Mouse (Mus musculus): Measurements from ENCODE around the gene Gpi1. TPM values are rescaled to one million over a fixed set of nuclear protein-coding genes. Genes with fewer than 3 reads are reported as not detected.

Gene Gpi1
- polyA plus RNA-seq, 1 experiment from 2014 or later: 845 TPM

DNA sequence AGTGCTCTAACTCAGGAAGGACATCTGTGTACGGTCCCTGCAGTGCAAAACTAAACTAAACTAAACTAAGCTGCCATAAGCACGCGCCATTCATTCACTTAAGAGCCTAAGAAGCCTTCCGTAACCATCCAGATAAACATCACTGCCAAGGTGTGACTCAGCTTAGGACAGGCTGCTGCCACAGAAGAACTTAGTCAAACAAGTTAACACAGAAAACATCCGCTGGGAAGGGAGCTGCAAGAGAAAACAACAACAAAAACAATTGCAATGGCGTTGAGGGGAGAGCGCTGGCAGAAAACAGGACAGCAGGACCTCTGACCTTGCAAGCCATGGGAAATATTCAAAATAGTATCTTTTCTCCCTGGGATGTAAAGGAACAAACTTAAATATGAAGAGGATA is 65.5 kb downstream of the Gpi1 start:
- H3K9me3 ChIP-seq (ENCODE audit: control insufficient read depth, low read length): no peaks in the 10 kb centered on the region
- H3K27ac ChIP-seq (replicated peaks in 1 of 2; ENCODE audit: control insufficient read depth in 1 of 2, insufficient read depth in 1 of 2, low read depth in 2 of 2, low read length in 2 of 2): no peak overlapping the region
- 93% methylated on average over 7 of the region's 7 CpGs for whole genome bisulfite sequencing
- peaks cover 0 to 9% of the 10 kb centered on the region in 2 experiments; a peak in 2 of 4 replicates for H3K4me1 ChIP-seq (ENCODE audit: control insufficient read depth in 2 of 2, insufficient read depth in 2 of 2, low read length in 2 of 2)
- no peak for ATAC-seq (ENCODE audit: insufficient number of reproducible peaks, insufficient read depth, low FRiP score, low read depth)
- no peak overlapping the region for H3K4me3 ChIP-seq (ENCODE audit: control insufficient read depth in 1 of 2, insufficient read depth in 1 of 2, low read depth in 1 of 2, low read length in 2 of 2)
- no peaks in the 10 kb centered on the region for H3K27me3 ChIP-seq (ENCODE audit: control insufficient read depth, insufficient read depth, low read length)
- H3K4me2 ChIP-seq (ENCODE audit: low read length): no peak overlapping the region
- H3K9ac ChIP-seq (ENCODE audit: low read length): no peak overlapping the region
- peaks cover 59% of the 10 kb centered on the region for H3K36me3 ChIP-seq (ENCODE audit: control insufficient read depth, insufficient read depth, low read length)

DNA sequence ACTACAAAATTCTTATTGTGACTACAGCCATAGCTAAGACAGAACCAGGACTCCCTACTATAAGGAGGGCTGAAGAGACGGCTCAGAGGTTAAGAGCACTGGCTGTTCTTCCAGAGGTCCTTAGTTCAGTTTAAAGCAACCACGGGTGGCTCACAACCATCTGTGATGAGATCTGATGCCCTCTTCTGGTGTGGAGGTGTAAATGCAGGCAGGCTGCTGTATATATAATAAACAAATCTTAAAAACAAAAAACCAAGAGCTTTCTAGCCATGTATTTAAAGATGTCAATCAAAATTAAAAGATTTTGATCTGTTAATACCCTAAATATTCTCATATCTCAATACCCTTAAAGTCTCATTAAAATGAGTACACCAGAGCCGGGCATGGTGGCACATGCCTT is 71.0 kb downstream of the Gpi1 start:
- H3K4me1 ChIP-seq (ENCODE audit: control insufficient read depth in 2 of 2, insufficient read depth in 2 of 2, low read length in 2 of 2): no peaks in the 10 kb centered on the region
- no peak overlapping the region for H3K4me2 ChIP-seq (ENCODE audit: low read length)
- no peak overlapping the region for H3K9ac ChIP-seq (ENCODE audit: low read length)
- H3K27me3 ChIP-seq (ENCODE audit: control insufficient read depth, insufficient read depth, low read length): no peaks in the 10 kb centered on the region
- H3K36me3 ChIP-seq (ENCODE audit: control insufficient read depth, insufficient read depth, low read length): peaks cover 98% of the 10 kb centered on the region
- 92% methylated on average over 3 of the region's 3 CpGs for WGBS
- no peak overlapping the region for H3K27ac ChIP-seq (replicated peaks in 1 of 2; ENCODE audit: control insufficient read depth in 1 of 2, insufficient read depth in 1 of 2, low read depth in 2 of 2, low read length in 2 of 2)
- H3K9me3 ChIP-seq (ENCODE audit: control insufficient read depth, low read length): no peaks in the 10 kb centered on the region
- no peak overlapping the region for H3K4me3 ChIP-seq (ENCODE audit: control insufficient read depth in 1 of 2, insufficient read depth in 1 of 2, low read depth in 1 of 2, low read length in 2 of 2)
- ATAC-seq (ENCODE audit: insufficient number of reproducible peaks, insufficient read depth, low FRiP score, low read depth): no peak

DNA sequence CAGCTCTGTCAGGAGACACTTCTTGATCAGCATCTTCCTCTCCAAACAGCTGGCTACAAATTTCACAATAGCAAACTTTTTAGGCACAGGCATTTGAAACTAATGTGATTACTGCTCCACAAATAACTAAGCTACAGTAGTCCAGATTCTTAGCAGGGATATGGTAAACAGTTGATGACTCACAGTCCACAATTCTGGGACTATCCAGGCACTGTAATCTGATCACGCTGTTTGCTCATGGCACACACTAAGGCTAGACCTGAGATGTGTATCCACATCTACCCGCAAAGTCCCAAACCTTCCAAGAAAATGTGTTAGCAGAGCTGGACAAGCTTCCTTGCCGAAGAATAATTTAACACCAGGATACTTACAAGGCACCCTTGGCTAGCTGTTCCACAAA is 72.1 kb downstream of the Gpi1 start:
- Histone ChIP-seq H3K27ac (replicated peaks in 1 of 2; ENCODE audit: control insufficient read depth in 1 of 2, insufficient read depth in 1 of 2, low read depth in 2 of 2, low read length in 2 of 2) (no peak overlapping the region), H3K9ac (ENCODE audit: low read length) (no peak overlapping the region), H3K4me2 (ENCODE audit: low read length) (no peak overlapping the region), H3K4me3 (ENCODE audit: control insufficient read depth in 1 of 2, insufficient read depth in 1 of 2, low read depth in 1 of 2, low read length in 2 of 2) (no peak overlapping the region), H3K9me3 (ENCODE audit: control insufficient read depth, low read length) (no peaks in the 10 kb centered on the region), H3K36me3 (ENCODE audit: control insufficient read depth, insufficient read depth, low read length) (peaks cover 99% of the 10 kb centered on the region), H3K4me1 (ENCODE audit: control insufficient read depth in 2 of 2, insufficient read depth in 2 of 2, low read length in 2 of 2) (no peaks in the 10 kb centered on the region), H3K27me3 (ENCODE audit: control insufficient read depth, insufficient read depth, low read length) (no peaks in the 10 kb centered on the region)
- ATAC-seq (ENCODE audit: insufficient number of reproducible peaks, insufficient read depth, low FRiP score, low read depth): no peak
- WGBS: 96% methylated on average over 3 of the region's 3 CpGs

Other genes starting within 250 kb of the Gpi1 start
- not detected in 2 replicates for gene Scgb2b27, start 216.4 kb downstream of the Gpi1 start, polyA plus RNA-seq (2014; fragmentation: Nextera tagmentation; extraction: Ambion mirVana)
- gene Scgb1b27, start 208.9 kb downstream of the Gpi1 start, polyA plus RNA-seq (2014; fragmentation: Nextera tagmentation; extraction: Ambion mirVana): not detected in 2 replicates
- not detected in 2 replicates for gene Scgb1b30, start 134.9 kb downstream of the Gpi1 start, polyA plus RNA-seq (2014; fragmentation: Nextera tagmentation; extraction: Ambion mirVana)
- gene Wtip, start 97.1 kb downstream of the Gpi1 start, polyA plus RNA-seq (2014; fragmentation: Nextera tagmentation; extraction: Ambion mirVana): 6.6 and 7.6 TPM in 2 replicates
- gene Uba2, start 60.7 kb downstream of the Gpi1 start, polyA plus RNA-seq (2014; fragmentation: Nextera tagmentation; extraction: Ambion mirVana): 92.0 and 94.6 TPM in 2 replicates
- gene Pdcd2l, start 33.7 kb downstream of the Gpi1 start, polyA plus RNA-seq (2014; fragmentation: Nextera tagmentation; extraction: Ambion mirVana): 52.3 and 54.3 TPM in 2 replicates
- gene Gm6096, start 20.7 kb upstream of the Gpi1 start, polyA plus RNA-seq (2014; fragmentation: Nextera tagmentation; extraction: Ambion mirVana): 0.62 TPM in 1 of 2 replicates, not detected in the other
- gene 4931406P16Rik, start 83.2 kb upstream of the Gpi1 start, polyA plus RNA-seq (2014; fragmentation: Nextera tagmentation; extraction: Ambion mirVana): 40.5 and 44.9 TPM in 2 replicates
- 32.4 and 40.0 TPM in 2 replicates for gene Lsm14a, start 163.0 kb upstream of the Gpi1 start, polyA plus RNA-seq (2014; fragmentation: Nextera tagmentation; extraction: Ambion mirVana)

Data from heart, embryonic 14.5 days (tissue).